Mouse (Mus musculus): ENCODE measurements around the gene Prr12. TPM values are rescaled to one million over a fixed set of nuclear protein-coding genes. Genes with fewer than 3 reads are reported as not detected.
A peak's percentile ranks its signal among the peaks of the same experiment; 100 is the strongest.

Gene Prr12
- polyA plus RNA-seq, 1 experiment from 2014 or later: 6.8 TPM

DNA sequence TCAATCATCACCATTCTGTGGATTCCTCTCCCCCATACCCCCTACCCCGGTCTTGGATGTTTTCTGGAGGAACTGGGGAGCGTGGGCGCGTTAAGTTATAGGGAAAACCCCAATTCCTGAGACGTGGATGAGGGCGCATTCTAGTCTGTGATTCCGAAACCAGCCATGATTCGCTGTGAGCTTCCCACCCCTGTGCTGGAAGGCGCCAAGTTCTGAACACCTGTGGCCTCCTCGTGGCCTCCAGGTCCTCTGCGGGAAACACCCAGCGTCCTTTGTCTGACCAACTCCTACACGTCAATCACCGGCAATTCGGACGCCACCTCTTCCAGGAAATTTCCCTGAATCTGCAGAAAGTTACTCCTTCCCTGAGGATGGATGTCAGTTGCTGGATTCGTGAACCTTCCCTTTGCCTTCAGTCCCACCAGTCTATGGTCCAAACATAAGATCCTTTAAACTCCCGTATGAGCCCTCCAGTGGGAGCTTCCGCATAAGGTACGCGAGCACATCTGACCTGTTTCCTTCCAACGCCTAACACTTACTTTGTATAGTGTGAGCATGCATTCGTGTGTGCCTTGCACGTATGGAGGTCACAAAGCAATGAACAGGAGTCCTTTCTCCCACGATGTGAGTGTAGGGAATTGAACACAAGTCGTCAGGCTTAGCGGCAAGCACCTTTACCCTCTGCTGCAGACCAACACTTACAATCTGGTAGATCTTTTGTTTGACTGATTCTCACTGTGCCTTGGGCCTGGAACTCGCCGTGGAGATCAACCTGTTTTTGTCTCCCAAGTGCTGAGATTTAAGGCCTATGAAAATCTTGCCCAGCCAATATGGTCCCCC lies 65.6 kb downstream of the Prr12 start:
- WGBS: under 1% methylated on average over 29 of the region's 29 CpGs
- H3K4me1 ChIP-seq: peaks cover 38% of the 10 kb centered on the region
- H3K9ac ChIP-seq: peak overlapping the region; percentile 87
- peak overlapping the region; percentile 78 for H3K4me2 ChIP-seq
- no peaks in the 10 kb centered on the region for H3K27me3 ChIP-seq (replicated peaks)
- no peaks in the 10 kb centered on the region for H3K9me3 ChIP-seq
- peaks cover 53% of the 10 kb centered on the region for H3K36me3 ChIP-seq
- peak overlapping the region; percentile 90 for H3K27ac ChIP-seq (replicated peaks)
- peak overlapping the region; percentile 99 for H3K4me3 ChIP-seq
- ATAC-seq (ENCODE audit: extremely low read depth, insufficient number of reproducible peaks, low FRiP score, low TSS enrichment): peak; percentile 2; the same call in 1 of the 2 replicates

DNA sequence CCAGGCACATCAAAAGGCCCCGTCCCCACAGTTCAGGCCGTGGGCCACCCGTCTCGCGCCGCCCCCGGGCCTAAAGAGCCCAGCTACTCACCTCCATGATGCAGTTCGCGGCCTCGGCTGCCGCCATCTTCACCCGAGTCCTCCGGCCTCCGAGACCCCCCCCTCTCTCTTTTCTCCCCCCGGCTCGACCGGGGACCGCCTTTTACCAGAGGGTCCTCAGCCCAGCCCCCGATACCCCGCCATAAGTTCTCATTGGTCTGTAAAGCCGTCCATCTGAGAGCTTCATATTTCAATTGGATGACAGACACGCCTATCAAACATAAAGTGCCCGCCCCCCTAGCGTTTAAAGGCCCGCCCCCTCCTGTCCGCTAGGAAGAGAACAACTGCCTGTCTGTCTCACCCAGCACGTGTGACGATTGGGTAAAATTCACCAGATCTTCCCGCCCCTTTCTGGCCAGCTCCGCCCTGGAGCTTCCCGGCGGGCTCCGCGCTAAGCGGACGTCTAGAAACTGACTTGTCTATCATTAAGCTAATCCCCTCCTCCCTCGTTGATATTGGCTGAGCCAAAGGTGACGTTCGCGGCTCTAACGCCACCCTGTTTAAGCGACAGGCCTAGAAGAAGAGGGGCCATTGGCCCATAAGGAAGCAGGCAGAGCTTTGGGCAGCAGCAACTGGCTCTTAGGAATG lies 66.3 kb downstream of the Prr12 start, which contains the start of gene Prmt1:
Prmt1 (minus strand) TSS at position 377 of the 687 bp plus-strand sequence.
- Histone ChIP-seq H3K36me3 (peaks cover 53% of the 10 kb centered on the region), H3K4me1 (peaks cover 38% of the 10 kb centered on the region), H3K27me3 (replicated peaks) (no peaks in the 10 kb centered on the region), H3K4me3 (peak within 1 kb of the TSS; percentile 99), H3K4me2 (peak within 1 kb of the TSS; percentile 78), H3K9ac (peak within 1 kb of the TSS; percentile 99), H3K9me3 (no peaks in the 10 kb centered on the region), H3K27ac (replicated peaks) (peak within 1 kb of the TSS; percentile 97)
- peak; percentile 92 for ATAC-seq (ENCODE audit: extremely low read depth, insufficient number of reproducible peaks, low FRiP score, low TSS enrichment)
- WGBS: under 1% methylated on average over 41 of the region's 42 CpGs

DNA sequence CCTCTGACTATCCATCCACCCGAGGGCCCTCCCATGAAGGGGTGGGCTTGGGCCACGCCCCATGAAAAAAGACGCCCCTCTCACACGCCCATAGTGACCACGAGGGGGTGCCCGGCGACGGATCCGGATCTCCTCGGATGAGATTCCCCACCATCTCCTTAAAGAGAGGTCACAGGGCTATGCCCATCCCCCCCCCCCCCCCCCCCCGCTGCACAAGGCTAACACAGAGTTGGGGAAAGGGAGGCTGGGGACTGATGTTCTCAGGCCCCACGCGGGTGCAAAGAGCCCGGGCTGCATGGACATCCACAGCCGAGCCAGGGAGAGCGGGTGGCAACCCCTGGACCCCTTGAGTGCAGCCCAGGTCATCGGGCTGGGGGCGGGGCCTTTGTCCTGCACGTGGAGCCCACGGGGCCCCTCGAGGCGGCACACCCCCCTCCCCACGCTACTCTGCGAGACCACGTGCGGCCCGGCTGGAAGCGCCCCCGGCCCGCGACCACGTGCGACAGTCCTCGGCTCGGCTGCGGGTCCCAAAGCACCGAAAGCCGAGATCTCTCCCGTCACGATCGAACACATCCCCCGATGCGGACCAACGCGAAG lies 67.0 kb downstream of the Prr12 start:
- H3K4me1 ChIP-seq: peaks cover 38% of the 10 kb centered on the region
- H3K9ac ChIP-seq: peak overlapping the region; percentile 99
- H3K4me3 ChIP-seq: peak overlapping the region; percentile 99
- no peaks in the 10 kb centered on the region for H3K9me3 ChIP-seq
- H3K27ac ChIP-seq (replicated peaks): peak overlapping the region; percentile 97
- ATAC-seq (ENCODE audit: extremely low read depth, insufficient number of reproducible peaks, low FRiP score, low TSS enrichment): no peak
- H3K4me2 ChIP-seq: peak overlapping the region; percentile 76
- WGBS: under 1% methylated on average over 45 of the region's 45 CpGs
- H3K27me3 ChIP-seq (replicated peaks): no peaks in the 10 kb centered on the region
- peaks cover 53% of the 10 kb centered on the region for H3K36me3 ChIP-seq

DNA sequence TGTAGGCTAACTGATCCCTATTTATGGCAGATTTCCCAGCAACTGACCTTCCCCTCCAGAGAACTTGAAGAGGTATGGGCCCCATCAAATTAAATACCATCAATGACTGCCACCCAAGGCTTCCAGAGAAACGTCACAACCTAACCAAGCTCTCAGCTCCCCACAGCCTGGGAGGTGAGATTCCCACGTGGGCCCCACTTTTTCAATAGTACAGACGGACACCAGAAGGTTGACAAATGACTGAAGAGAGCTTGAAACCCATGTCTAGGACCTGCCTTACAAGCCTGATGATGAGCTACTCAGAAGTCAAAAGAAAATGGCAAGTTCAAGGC lies 67.9 kb downstream of the Prr12 start:
- Histone ChIP-seq H3K27ac (replicated peaks) (peak overlapping the region; percentile 97), H3K4me3 (peak overlapping the region; percentile 99), H3K27me3 (replicated peaks) (no peaks in the 10 kb centered on the region), H3K4me1 (peaks cover 38% of the 10 kb centered on the region), H3K9ac (peak overlapping the region; percentile 99), H3K9me3 (no peaks in the 10 kb centered on the region), H3K4me2 (peak overlapping the region; percentile 76), H3K36me3 (peaks cover 53% of the 10 kb centered on the region)
- no peak for ATAC-seq (ENCODE audit: extremely low read depth, insufficient number of reproducible peaks, low FRiP score, low TSS enrichment)
- 49% methylated on average over 3 of the region's 3 CpGs for WGBS

DNA sequence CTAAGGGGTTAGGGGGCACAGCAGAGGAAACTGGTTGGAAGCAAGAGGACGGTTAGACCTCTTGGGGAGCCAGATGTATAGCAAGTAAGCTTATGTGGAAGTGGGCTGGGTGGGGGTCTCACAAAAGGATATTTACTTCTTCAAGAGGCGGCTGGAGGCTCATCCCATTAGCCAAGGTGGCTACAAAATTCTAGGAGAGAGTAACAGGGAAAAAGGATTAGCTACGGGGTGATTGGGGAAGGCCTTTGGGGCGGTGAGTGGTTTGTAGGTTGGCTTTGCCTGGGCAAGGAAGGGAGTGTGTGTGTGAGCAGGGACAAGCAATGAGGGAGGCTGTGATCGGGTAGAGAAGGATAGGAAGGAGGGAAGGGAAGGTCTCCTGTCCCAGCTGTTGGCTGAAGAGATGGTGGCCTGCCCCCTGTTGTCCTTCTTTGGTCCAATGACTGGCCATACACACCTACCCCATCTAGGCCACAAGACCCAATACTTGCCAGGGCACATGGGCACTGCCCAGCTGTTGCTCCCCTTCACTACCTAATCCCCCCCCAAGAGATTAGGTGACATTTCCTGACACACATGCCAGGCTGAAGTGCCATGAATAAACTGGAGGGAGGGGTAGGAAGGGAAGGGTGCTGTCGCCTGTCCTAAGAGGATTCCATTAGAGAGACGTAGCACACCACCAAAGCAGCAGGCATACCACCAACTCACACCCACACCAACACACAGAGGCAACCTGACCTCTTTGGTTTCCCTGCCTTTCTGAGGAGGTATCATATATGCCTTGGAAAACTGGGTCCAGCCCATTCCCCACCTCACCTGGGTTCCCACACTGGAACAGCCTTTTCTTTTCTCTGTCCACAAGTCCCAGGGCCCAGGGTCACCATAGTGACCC lies 68.5 kb downstream of the Prr12 start:
- H3K9me3 ChIP-seq: no peaks in the 10 kb centered on the region
- peaks cover 53% of the 10 kb centered on the region for H3K36me3 ChIP-seq
- peaks cover 37% of the 10 kb centered on the region for H3K4me1 ChIP-seq
- peak overlapping the region; percentile 99 for H3K9ac ChIP-seq
- peak overlapping the region; percentile 99 for H3K4me3 ChIP-seq
- H3K27me3 ChIP-seq (replicated peaks): no peaks in the 10 kb centered on the region
- H3K27ac ChIP-seq (replicated peaks): peak overlapping the region; percentile 97
- 68% methylated on average over 7 of the region's 7 CpGs for WGBS
- ATAC-seq (ENCODE audit: extremely low read depth, insufficient number of reproducible peaks, low FRiP score, low TSS enrichment): no peak
- H3K4me2 ChIP-seq: peak overlapping the region; percentile 76

DNA sequence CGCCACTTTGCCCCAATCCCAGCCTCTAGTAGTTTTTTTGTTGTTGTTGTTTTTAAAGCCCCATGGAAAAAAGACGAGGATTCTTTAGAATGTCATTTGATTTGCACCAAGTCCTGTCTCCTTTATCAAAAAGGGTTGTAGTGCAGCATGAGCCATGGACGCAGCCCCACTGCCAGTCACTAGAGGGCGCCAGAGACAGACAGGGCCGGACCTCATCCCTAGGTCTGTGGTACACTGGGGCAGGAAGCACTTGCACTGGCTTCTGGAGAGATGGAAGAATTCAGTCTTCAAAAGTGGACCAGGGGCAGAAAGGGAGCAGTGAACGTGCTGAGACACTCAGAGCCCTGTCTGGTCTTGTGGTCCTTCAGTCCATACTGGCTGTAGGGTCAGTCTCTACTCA lies 69.6 kb downstream of the Prr12 start:
- peaks cover 62% of the 10 kb centered on the region for H3K36me3 ChIP-seq
- 34% methylated on average over 6 of the region's 6 CpGs for whole genome bisulfite sequencing

DNA sequence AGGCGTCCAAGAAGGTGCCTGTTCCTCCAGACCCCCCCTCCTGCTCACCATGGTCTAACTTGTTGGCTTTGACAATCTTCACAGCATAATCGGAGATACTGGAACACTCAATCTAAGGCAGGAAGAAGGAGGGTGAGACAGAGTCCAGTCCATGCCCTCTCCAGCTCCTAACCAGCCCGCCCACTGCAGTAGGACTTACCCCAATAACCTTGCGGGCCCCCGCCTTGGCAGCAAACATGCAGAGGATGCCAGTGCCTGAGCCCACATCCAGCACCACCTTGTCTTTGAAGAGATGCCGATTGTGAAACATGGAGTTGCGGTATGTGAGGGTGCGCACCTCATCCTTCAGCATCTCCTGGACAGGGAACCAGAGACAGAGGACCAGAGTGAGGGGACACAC lies 71.1 kb downstream of the Prr12 start:
- Histone ChIP-seq H3K4me2 (no peak overlapping the region), H3K36me3 (peaks cover 78% of the 10 kb centered on the region), H3K27ac (replicated peaks) (no peak overlapping the region), H3K9me3 (no peaks in the 10 kb centered on the region), H3K27me3 (replicated peaks) (no peaks in the 10 kb centered on the region), H3K4me3 (no peak overlapping the region), H3K9ac (no peak overlapping the region), H3K4me1 (peaks cover 23% of the 10 kb centered on the region)
- WGBS: 93% methylated on average over 8 of the region's 8 CpGs
- no peak for ATAC-seq (ENCODE audit: extremely low read depth, insufficient number of reproducible peaks, low FRiP score, low TSS enrichment)

More for the DNA sequence above, 69.6 kb downstream of the Prr12 start:
- 0 out of 2 replicates have a peak overlapping the region, but pooled peaks have one; percentile 52 for H3K27ac ChIP-seq (replicated peaks)
- no peak overlapping the region for H3K4me3 ChIP-seq
- no peaks in the 10 kb centered on the region for H3K9me3 ChIP-seq
- ATAC-seq (ENCODE audit: extremely low read depth, insufficient number of reproducible peaks, low FRiP score, low TSS enrichment): no peak
- no peak overlapping the region for H3K9ac ChIP-seq
- no peak overlapping the region for H3K4me2 ChIP-seq
- H3K27me3 ChIP-seq (replicated peaks): no peaks in the 10 kb centered on the region
- peaks cover 28% of the 10 kb centered on the region for H3K4me1 ChIP-seq

DNA sequence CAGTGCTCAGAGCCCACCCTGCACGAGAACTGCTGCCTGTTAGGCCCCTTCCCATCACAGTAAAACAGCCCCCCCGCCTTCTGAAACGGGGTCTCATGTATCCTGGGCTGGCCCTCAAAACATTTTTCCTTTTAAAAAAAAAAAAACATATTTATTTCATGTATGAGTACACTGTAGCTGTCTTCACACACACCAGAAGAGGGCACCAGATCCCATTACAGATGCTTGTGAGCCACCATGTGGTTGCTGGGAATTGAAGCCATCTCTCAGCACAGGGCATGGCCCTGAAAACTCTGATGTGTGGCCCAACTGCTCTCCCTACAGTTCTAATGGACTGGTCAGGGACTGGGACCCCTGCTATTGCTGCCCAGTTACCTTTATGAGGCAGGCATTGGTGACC lies 74.4 kb downstream of the Prr12 start:
- Histone ChIP-seq H3K4me1 (peaks cover 18% of the 10 kb centered on the region), H3K36me3 (peaks cover 80% of the 10 kb centered on the region), H3K9me3 (no peaks in the 10 kb centered on the region), H3K9ac (no peak overlapping the region), H3K27ac (replicated peaks) (no peak overlapping the region), H3K4me3 (no peak overlapping the region), H3K4me2 (no peak overlapping the region), H3K27me3 (replicated peaks) (no peaks in the 10 kb centered on the region)
- 93% methylated on average over 3 of the region's 3 CpGs for WGBS
- no peak for ATAC-seq (ENCODE audit: extremely low read depth, insufficient number of reproducible peaks, low FRiP score, low TSS enrichment)
